Mouse (Mus musculus) kidney, postnatal 0 days (tissue): ENCODE results near the gene Senp3. TPM values are rescaled to one million over a fixed set of nuclear protein-coding genes. Genes with fewer than 3 reads are reported as not detected.
A peak's percentile ranks its signal among the peaks of the same experiment; 100 is the strongest.

ENCODE experiments used
- ATAC-seq: fragments of 200-750 bp; cut with Nextera tagmentation; replicated peaks from 2 replicates; pipeline ENCODE4 v1.8.0; 2017; ENCODE audit warnings: low read depth, moderate number of reproducible peaks, moderate TSS enrichment, moderate library complexity; ENCODE audit not compliant: low FRiP score
- DNase-seq: peaks from one replicate; pipeline ENCODE4 v3.0.0-alpha.2; 2016; ENCODE audit warnings: low spot score
- H3K27ac ChIP-seq: fragments of 300-500 bp; sonication (generic); 2 replicates; pipeline ENCODE4 v1.5.1; 2014; ENCODE audit warnings: mild to moderate bottlenecking
- H3K27me3 ChIP-seq: fragments of 300-500 bp; sonication (generic); 2 replicates; pipeline ENCODE4 v1.6.1; 2014; ENCODE audit warnings: low read length, mixed read lengths; ENCODE audit not compliant: insufficient read depth
- H3K36me3 ChIP-seq: fragments of 300-500 bp; sonication (generic); 2 replicates; pipeline ENCODE4 v1.6.1; 2014; ENCODE audit warnings: low read length, mixed read lengths; ENCODE audit not compliant: insufficient read depth
- H3K4me1 ChIP-seq: fragments of 300-500 bp; sonication (generic); replicated peaks from 2 replicates; pipeline ENCODE4 v1.6.1; 2014; ENCODE audit warnings: antibody characterized with exemption, low read length, mixed read lengths; ENCODE audit not compliant: insufficient read depth
- H3K4me2 ChIP-seq: fragments of 300-500 bp; sonication (generic); 2 replicates; pipeline ENCODE4 v1.6.1; 2014; ENCODE audit warnings: mild to moderate bottlenecking, low read length, moderate library complexity, mixed read lengths
- H3K4me3 ChIP-seq: fragments of 300-500 bp; sonication (generic); replicated peaks from 2 replicates; pipeline ENCODE4 v1.5.1; 2014; ENCODE audit warnings: low read depth, low read length
- H3K9ac ChIP-seq: fragments of 300-500 bp; sonication (generic); 2 replicates; pipeline ENCODE4 v1.6.1; 2014; ENCODE audit warnings: low read depth, low read length
- H3K9me3 ChIP-seq: fragments of 300-500 bp; sonication (generic); replicated peaks from 2 replicates; pipeline ENCODE4 v1.6.1; 2016; ENCODE audit warnings: low read length, inconsistent platforms, mixed read lengths
- CTCF ChIP-seq: IDR thresholded peaks from 2 replicates; pipeline ENCODE4 v1.5.1; 2016; ENCODE audit warnings: antibody characterized with exemption, low read depth, mild to moderate bottlenecking, moderate library complexity
- WGBS: fragments of 180-500 bp; shearing (Covaris S2); extraction: QIAGEN DNeasy Blood & Tissue Kit; methylation state at CpG from one replicate; pipeline ENCODE4 v1.1.7; 2014; 5-methylcytosine and 5-hydroxymethylcytosine counted together
- polyA plus RNA-seq: library from polyadenylated mRNA; unstranded; fragments of >200 nt; fragmentation: Nextera tagmentation; extraction: Ambion mirVana; gene quantifications from 2 replicates; pipeline ENCODE4 v1.2.1, GENCODE M21; 2015

Gene Senp3
- polyA plus RNA-seq, 1 experiment from 2014 or later, result 52.2 TPM

GRCm38 (mm10) chr11:69692863-69693262 is 11.0 kb upstream of the Senp3 start:
- TF ChIP-seq CTCF, result no peak
- H3K4me1 ChIP-seq, result peaks cover 14% of the 10 kb centered on the region
- H3K36me3 ChIP-seq, result no peaks in the 10 kb centered on the region
- H3K27me3 ChIP-seq, result no peaks in the 10 kb centered on the region
- DNase-seq (no peak), ATAC-seq (peak; percentile 59)
- peak overlapping the region; percentile 39; the same call in 1 of the 2 replicates for H3K27ac ChIP-seq
- H3K4me3 ChIP-seq, result no peak overlapping the region
- no peak overlapping the region for H3K4me2 ChIP-seq
- no peaks in the 10 kb centered on the region for H3K9me3 ChIP-seq
- 80% methylated on average over 6 of the region's 6 CpGs for WGBS
- no peak overlapping the region for H3K9ac ChIP-seq

- no peak for DNase-seq
- no peak for ATAC-seq
- Histone ChIP-seq H3K36me3 (no peaks in the 10 kb centered on the region), H3K27me3 (no peaks in the 10 kb centered on the region), H3K9ac (no peak overlapping the region), H3K4me2 (no peak overlapping the region), H3K27ac (no peak overlapping the region), H3K4me1 (peaks cover 14% of the 10 kb centered on the region), H3K4me3 (no peak overlapping the region), H3K9me3 (no peaks in the 10 kb centered on the region)
- no peak for TF ChIP-seq CTCF
- 63% methylated on average over 9 of the region's 9 CpGs for WGBS
These were observed 10.4 kb upstream of the Senp3 start for GRCm38 (mm10) chr11:69692196-69692811.

- Histone ChIP-seq H3K4me2 (no peak overlapping the region), H3K9ac (no peak overlapping the region), H3K9me3 (no peaks in the 10 kb centered on the region), H3K27me3 (no peaks in the 10 kb centered on the region), H3K36me3 (no peaks in the 10 kb centered on the region), H3K4me1 (peaks cover 23% of the 10 kb centered on the region), H3K27ac (no peak overlapping the region), H3K4me3 (no peak overlapping the region)
- ATAC-seq, result no peak
- no peak for DNase-seq
- 84% methylated on average over 1 of the region's 1 CpGs for WGBS
- no peak for TF ChIP-seq CTCF
These were observed 8.0 kb upstream of the Senp3 start for GRCm38 (mm10) chr11:69689891-69690290.

- 59% methylated on average over 5 of the region's 5 CpGs for WGBS
- H3K4me3 ChIP-seq, result no peak overlapping the region
- H3K27ac ChIP-seq, result no peak overlapping the region
- no peak for DNase-seq
- no peak for TF ChIP-seq CTCF
- no peaks in the 10 kb centered on the region for H3K27me3 ChIP-seq
- ATAC-seq, result no peak
- H3K9ac ChIP-seq, result 0 out of 2 replicates have a peak overlapping the region, but pooled peaks have one; percentile 1
- no peaks in the 10 kb centered on the region for H3K36me3 ChIP-seq
- peaks cover 18% of the 10 kb centered on the region for H3K4me1 ChIP-seq
- no peaks in the 10 kb centered on the region for H3K9me3 ChIP-seq
- H3K4me2 ChIP-seq, result 0 out of 2 replicates have a peak overlapping the region, but pooled peaks have one; percentile 3
These were observed 5.2 kb upstream of the Senp3 start for GRCm38 (mm10) chr11:69687061-69687460.

GRCm38 (mm10) chr11:69686377-69686776 is 4.5 kb upstream of the Senp3 start:
- no peak overlapping the region for H3K4me3 ChIP-seq
- peaks cover 18% of the 10 kb centered on the region for H3K4me1 ChIP-seq
- peak overlapping the region; percentile 82 for H3K27ac ChIP-seq
- H3K9me3 ChIP-seq, result no peaks in the 10 kb centered on the region
- DNase-seq, result peak; percentile 61
- H3K27me3 ChIP-seq, result no peaks in the 10 kb centered on the region
- no peak for ATAC-seq
- no peaks in the 10 kb centered on the region for H3K36me3 ChIP-seq
- WGBS, result 12% methylated on average over 4 of the region's 4 CpGs
- H3K9ac ChIP-seq, result no peak overlapping the region
- H3K4me2 ChIP-seq, result 0 out of 2 replicates have a peak overlapping the region, but pooled peaks have one; percentile 3
- no peak for TF ChIP-seq CTCF

- no peak for TF ChIP-seq CTCF
- H3K4me3 ChIP-seq, result no peak within 1 kb of the TSS
- H3K9ac ChIP-seq, result peak within 1 kb of the TSS; percentile 35; the same call in 1 of the 2 replicates
- H3K27me3 ChIP-seq, result no peaks in the 10 kb centered on the region
- 40% methylated on average over 10 of the region's 10 CpGs for WGBS
- ATAC-seq (no peak), DNase-seq (peak; percentile 78)
- H3K36me3 ChIP-seq, result no peaks in the 10 kb centered on the region
- peak within 1 kb of the TSS; percentile 82 for H3K27ac ChIP-seq
- peak within 1 kb of the TSS; percentile 3; the same call in 1 of the 2 replicates for H3K4me2 ChIP-seq
- H3K9me3 ChIP-seq, result no peaks in the 10 kb centered on the region
- peaks cover 20% of the 10 kb centered on the region for H3K4me1 ChIP-seq
These were observed 3.8 kb upstream of the Senp3 start, which contains the start of gene Tnfsf13 for GRCm38 (mm10) chr11:69685526-69686148. Tnfsf13 (minus strand) TSS chr11:69685784.
